Mouse (Mus musculus) midbrain, embryonic 12.5 days (tissue): ENCODE data around the gene Slc35f3. TPM values are rescaled to one million over a fixed set of nuclear protein-coding genes. Genes with fewer than 3 reads are reported as not detected.

Experiments
- ATAC-seq: fragments of 200-750 bp; cut with Nextera tagmentation; 2 replicates; pipeline ENCODE4 v1.8.0; 2017; ENCODE audit warnings: low read depth, moderate TSS enrichment, moderate library complexity; ENCODE audit not compliant: low FRiP score
- H3K27ac ChIP-seq: fragments of 300-500 bp; sonication (generic); replicated peaks from 2 replicates; pipeline ENCODE4 v1.5.1; 2016; ENCODE audit warnings: mild to moderate bottlenecking
- H3K27me3 ChIP-seq: fragments of 300-500 bp; sonication (generic); 2 replicates; pipeline ENCODE4 v1.6.1; 2016; ENCODE audit warnings: mild to moderate bottlenecking
- H3K36me3 ChIP-seq: fragments of 300-500 bp; sonication (generic); 2 replicates; pipeline ENCODE4 v1.6.1; 2016
- H3K4me1 ChIP-seq: fragments of 300-500 bp; sonication (generic); 2 replicates; pipeline ENCODE4 v1.6.1; 2016
- H3K4me2 ChIP-seq: fragments of 300-500 bp; sonication (generic); replicated peaks from 2 replicates; pipeline ENCODE4 v1.6.1; 2016; ENCODE audit warnings: mild to moderate bottlenecking, moderate library complexity
- H3K4me3 ChIP-seq: fragments of 300-500 bp; sonication (generic); 2 replicates; pipeline ENCODE4 v1.5.1; 2016; ENCODE audit warnings: mild to moderate bottlenecking
- H3K9ac ChIP-seq: fragments of 300-500 bp; sonication (generic); replicated peaks from 2 replicates; pipeline ENCODE4 v1.6.1; 2016; ENCODE audit warnings: mild to moderate bottlenecking, moderate library complexity
- H3K9me3 ChIP-seq: fragments of 300-500 bp; sonication (generic); 2 replicates; pipeline ENCODE4 v1.6.1; 2016; ENCODE audit warnings: mild to moderate bottlenecking
- WGBS: fragments of 180-500 bp; shearing (Covaris S2); methylation state at CpG from one replicate; pipeline ENCODE4 v1.1.7; 2016; 5-methylcytosine and 5-hydroxymethylcytosine counted together
- polyA plus RNA-seq: library from polyadenylated mRNA; unstranded; fragments of >200 nt; fragmentation: Nextera tagmentation; extraction: Ambion mirVana; gene quantifications from 2 replicates; pipeline ENCODE4 v1.2.1, GENCODE M21; 2016

Slc35f3 gene
- polyA plus RNA-seq: 0.22 and 0.31 TPM in 2 replicates

- Histone ChIP-seq H3K4me1 (peaks cover 16% of the 10 kb centered on the region; the same call in 1 of the 2 replicates), H3K36me3 (no peaks in the 10 kb centered on the region), H3K9ac (peak within 1 kb of the TSS; percentile 61), H3K4me3 (peak within 1 kb of the TSS; percentile 59), H3K27ac (no peak within 1 kb of the TSS), H3K27me3 (peaks cover 41% of the 10 kb centered on the region), H3K9me3 (no peaks in the 10 kb centered on the region), H3K4me2 (peak within 1 kb of the TSS; percentile 98)
- 1% methylated on average over 60 of the region's 72 CpGs for whole genome bisulfite sequencing
- ATAC-seq: peak; percentile 69
These were observed at the start of gene Slc35f3 for GRCm38 (mm10) chr8:126298296-126299093. Slc35f3 (plus strand) TSS chr8:126298558.

GRCm38 (mm10) chr8:126250486-126250885 is 47.9 kb upstream of the Slc35f3 start:
- H3K4me1 ChIP-seq: no peaks in the 10 kb centered on the region
- no peak overlapping the region for H3K4me2 ChIP-seq
- WGBS: 80% methylated on average over 4 of the region's 4 CpGs
- no peaks in the 10 kb centered on the region for H3K9me3 ChIP-seq
- H3K9ac ChIP-seq: no peak overlapping the region
- H3K27me3 ChIP-seq: peaks cover 73% of the 10 kb centered on the region
- no peak overlapping the region for H3K4me3 ChIP-seq
- no peaks in the 10 kb centered on the region for H3K36me3 ChIP-seq
- no peak overlapping the region for H3K27ac ChIP-seq
- ATAC-seq: no peak

- peak; percentile 89 for ATAC-seq
- no peak overlapping the region for H3K4me3 ChIP-seq
- H3K4me1 ChIP-seq: peaks cover 18% of the 10 kb centered on the region
- H3K9ac ChIP-seq: no peak overlapping the region
- no peak overlapping the region for H3K4me2 ChIP-seq
- peaks cover 84% of the 10 kb centered on the region for H3K27me3 ChIP-seq
- 0 out of 2 replicates have a peak overlapping the region, but pooled peaks have one; percentile 7 for H3K27ac ChIP-seq
- H3K9me3 ChIP-seq: no peaks in the 10 kb centered on the region
- H3K36me3 ChIP-seq: no peaks in the 10 kb centered on the region
- WGBS: 9% methylated on average over 9 of the region's 9 CpGs
These were observed 41.6 kb upstream of the Slc35f3 start for GRCm38 (mm10) chr8:126256585-126257391.

- no peaks in the 10 kb centered on the region for H3K9me3 ChIP-seq
- H3K4me3 ChIP-seq: no peak overlapping the region
- no peaks in the 10 kb centered on the region for H3K36me3 ChIP-seq
- H3K4me2 ChIP-seq: no peak overlapping the region
- 28% methylated on average over 8 of the region's 8 CpGs for WGBS
- no peak for ATAC-seq
- peaks cover 80% of the 10 kb centered on the region for H3K27me3 ChIP-seq
- H3K27ac ChIP-seq: 0 out of 2 replicates have a peak overlapping the region, but pooled peaks have one; percentile 7
- no peak overlapping the region for H3K9ac ChIP-seq
- H3K4me1 ChIP-seq: peaks cover 18% of the 10 kb centered on the region
These were observed 41.0 kb upstream of the Slc35f3 start for GRCm38 (mm10) chr8:126257392-126257681.

GRCm38 (mm10) chr8:126258175-126258781 is 40.1 kb upstream of the Slc35f3 start:
- H3K9ac ChIP-seq: no peak overlapping the region
- 0 out of 2 replicates have a peak overlapping the region, but pooled peaks have one; percentile 7 for H3K4me3 ChIP-seq
- whole genome bisulfite sequencing: 5% methylated on average over 15 of the region's 15 CpGs
- H3K4me2 ChIP-seq: peak overlapping the region; percentile 38
- H3K27ac ChIP-seq: no peak overlapping the region
- peaks cover 18% of the 10 kb centered on the region for H3K4me1 ChIP-seq
- ATAC-seq: peak; percentile 7; the same call in 1 of the 2 replicates
- H3K9me3 ChIP-seq: no peaks in the 10 kb centered on the region
- no peaks in the 10 kb centered on the region for H3K36me3 ChIP-seq
- H3K27me3 ChIP-seq: peaks cover 78% of the 10 kb centered on the region

- no peaks in the 10 kb centered on the region for H3K4me1 ChIP-seq
- no peaks in the 10 kb centered on the region for H3K36me3 ChIP-seq
- H3K9me3 ChIP-seq: no peaks in the 10 kb centered on the region
- no peak overlapping the region; the same call in 1 of the 2 replicates for H3K9ac ChIP-seq
- peaks cover 32% of the 10 kb centered on the region for H3K27me3 ChIP-seq
- no peak overlapping the region for H3K4me3 ChIP-seq
- H3K27ac ChIP-seq: no peak overlapping the region
- ATAC-seq: no peak
- no peak overlapping the region for H3K4me2 ChIP-seq
- 69% methylated on average over 1 of the region's 1 CpGs for WGBS
These were observed 33.2 kb upstream of the Slc35f3 start for GRCm38 (mm10) chr8:126265186-126265585.

- WGBS: 41% methylated on average over 8 of the region's 8 CpGs
These were observed 31.2 kb upstream of the Slc35f3 start for GRCm38 (mm10) chr8:126267118-126267517.

GRCm38 (mm10) chr8:126269733-126270132 is 28.6 kb upstream of the Slc35f3 start:
- no peaks in the 10 kb centered on the region for H3K36me3 ChIP-seq
- H3K27me3 ChIP-seq: peaks cover 8% of the 10 kb centered on the region
- H3K9ac ChIP-seq: no peak overlapping the region
- H3K4me2 ChIP-seq: no peak overlapping the region
- 51% methylated on average over 6 of the region's 6 CpGs for WGBS
- ATAC-seq: no peak
- no peaks in the 10 kb centered on the region for H3K9me3 ChIP-seq
- H3K4me3 ChIP-seq: no peak overlapping the region
- no peaks in the 10 kb centered on the region for H3K4me1 ChIP-seq
- H3K27ac ChIP-seq: no peak overlapping the region

More at GRCm38 (mm10) chr8:126267118-126267517, 31.2 kb upstream of the Slc35f3 start:
- Histone ChIP-seq H3K4me1 (no peaks in the 10 kb centered on the region), H3K4me2 (no peak overlapping the region), H3K36me3 (no peaks in the 10 kb centered on the region), H3K27me3 (peaks cover 22% of the 10 kb centered on the region), H3K9ac (no peak overlapping the region), H3K27ac (no peak overlapping the region), H3K4me3 (no peak overlapping the region), H3K9me3 (no peaks in the 10 kb centered on the region)
- ATAC-seq: no peak

- H3K9me3 ChIP-seq: no peaks in the 10 kb centered on the region
- no peak overlapping the region for H3K4me3 ChIP-seq
- H3K4me1 ChIP-seq: no peaks in the 10 kb centered on the region
- 98% methylated on average over 2 of the region's 2 CpGs for WGBS
- peaks cover 3% of the 10 kb centered on the region; the same call in 1 of the 2 replicates for H3K27me3 ChIP-seq
- H3K27ac ChIP-seq: no peak overlapping the region
- no peak for ATAC-seq
- no peaks in the 10 kb centered on the region for H3K36me3 ChIP-seq
- no peak overlapping the region for H3K4me2 ChIP-seq
- no peak overlapping the region for H3K9ac ChIP-seq
These were observed 25.9 kb upstream of the Slc35f3 start for GRCm38 (mm10) chr8:126272445-126272844.

- Histone ChIP-seq H3K36me3 (no peaks in the 10 kb centered on the region), H3K9me3 (no peaks in the 10 kb centered on the region), H3K4me1 (no peaks in the 10 kb centered on the region), H3K4me3 (no peak overlapping the region), H3K4me2 (no peak overlapping the region), H3K27ac (no peak overlapping the region), H3K9ac (no peak overlapping the region), H3K27me3 (peaks cover 3% of the 10 kb centered on the region; the same call in 1 of the 2 replicates)
- ATAC-seq: no peak
- WGBS: 62% methylated on average over 4 of the region's 4 CpGs
These were observed 25.3 kb upstream of the Slc35f3 start for GRCm38 (mm10) chr8:126273066-126273465.

GRCm38 (mm10) chr8:126274866-126275360 is 23.4 kb upstream of the Slc35f3 start:
- Histone ChIP-seq H3K27ac (no peak overlapping the region), H3K36me3 (no peaks in the 10 kb centered on the region), H3K27me3 (peaks cover 3% of the 10 kb centered on the region; the same call in 1 of the 2 replicates), H3K4me2 (no peak overlapping the region), H3K4me1 (no peaks in the 10 kb centered on the region), H3K9ac (no peak overlapping the region), H3K4me3 (no peak overlapping the region), H3K9me3 (no peaks in the 10 kb centered on the region)
- 71% methylated on average over 4 of the region's 4 CpGs for WGBS
- ATAC-seq: no peak
